Mouse (Mus musculus): ENCODE data around the gene Prmt3. TPM values are rescaled to one million over a fixed set of nuclear protein-coding genes. Genes with fewer than 3 reads are reported as not detected.

The Prmt3 gene
- polyA plus RNA-seq, 1 experiment, result 13.1 TPM

DNA sequence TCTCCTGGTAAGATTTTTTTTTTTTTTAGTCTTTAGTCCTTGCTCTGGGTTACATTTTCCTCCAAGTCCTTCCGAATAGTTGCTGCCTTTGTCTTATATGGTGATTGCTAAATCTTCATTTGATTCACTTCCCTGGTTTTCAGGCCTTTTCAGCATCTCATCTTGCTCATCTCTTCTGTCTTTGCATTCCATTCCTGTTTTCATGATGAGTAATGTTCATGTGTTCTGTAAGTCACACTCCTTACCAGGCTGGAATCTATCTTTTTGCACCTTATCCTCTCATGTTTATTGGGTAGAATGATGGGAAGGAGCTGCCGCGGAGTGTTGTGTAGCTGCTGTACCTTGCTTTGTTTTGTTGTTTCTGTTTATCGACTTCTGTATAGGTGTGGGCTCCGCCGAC lies 31.0 kb downstream of the Prmt3 start:
- Histone ChIP-seq H3K4me3 (replicated peaks; ENCODE audit: extremely low read depth, low read depth, low read length) (no peak overlapping the region), H3K4me1 (ENCODE audit: control insufficient read depth, insufficient read depth, low read length) (no peaks in the 10 kb centered on the region)
- TF ChIP-seq CTCF (IDR thresholded peaks at IDR 0.05; ENCODE audit: insufficient read depth, low read length), result no peak
- TF ChIP-seq POLR2A (IDR thresholded peaks at IDR 0.05; ENCODE audit: borderline replicate concordance, extremely low read depth, low read depth, low read length), result no peak
- no peak for DNase-seq
- WGBS, result 85% methylated on average over 6 of the region's 6 CpGs

DNA sequence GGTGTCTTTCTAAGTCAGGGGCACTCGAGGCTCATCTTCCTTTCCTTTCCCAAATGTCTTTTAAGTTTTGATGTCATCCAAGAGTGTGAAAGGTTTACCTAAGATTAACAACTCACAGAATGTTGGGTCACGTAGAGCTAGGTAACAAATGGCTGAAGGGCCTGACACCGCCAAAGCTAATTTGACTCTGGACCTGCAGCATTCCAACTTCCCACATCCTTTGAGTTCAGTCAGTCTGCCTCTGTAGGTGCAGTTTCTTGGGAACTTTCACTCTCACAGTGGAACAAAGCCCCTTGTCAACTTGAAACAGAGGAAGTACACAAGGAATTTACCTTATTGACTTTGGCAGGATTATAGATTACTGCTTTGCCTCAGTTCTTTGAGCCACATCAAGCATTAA lies 31.4 kb downstream of the Prmt3 start:
- Histone ChIP-seq H3K4me3 (replicated peaks; ENCODE audit: extremely low read depth, low read depth, low read length) (no peak overlapping the region), H3K4me1 (ENCODE audit: control insufficient read depth, insufficient read depth, low read length) (no peaks in the 10 kb centered on the region)
- TF ChIP-seq CTCF (IDR thresholded peaks at IDR 0.05; ENCODE audit: insufficient read depth, low read length), result no peak
- no peak for TF ChIP-seq POLR2A (IDR thresholded peaks at IDR 0.05; ENCODE audit: borderline replicate concordance, extremely low read depth, low read depth, low read length)
- WGBS, result 67% methylated on average over 3 of the region's 3 CpGs
- DNase-seq, result no peak

GRCm38 (mm10) chr7:49811346-49811745 lies 33.2 kb downstream of the Prmt3 start:
- WGBS, result 58% methylated on average over 4 of the region's 4 CpGs
- Histone ChIP-seq H3K4me3 (replicated peaks; ENCODE audit: extremely low read depth, low read depth, low read length) (no peak overlapping the region), H3K4me1 (ENCODE audit: control insufficient read depth, insufficient read depth, low read length) (no peaks in the 10 kb centered on the region)
- TF ChIP-seq CTCF (IDR thresholded peaks at IDR 0.05; ENCODE audit: insufficient read depth, low read length), result no peak
- TF ChIP-seq POLR2A (IDR thresholded peaks at IDR 0.05; ENCODE audit: borderline replicate concordance, extremely low read depth, low read depth, low read length), result no peak
- DNase-seq, result no peak

GRCm38 (mm10) chr7:49819393-49819792 lies 41.2 kb downstream of the Prmt3 start:
- Histone ChIP-seq H3K4me1 (ENCODE audit: control insufficient read depth, insufficient read depth, low read length) (no peaks in the 10 kb centered on the region), H3K4me3 (replicated peaks; ENCODE audit: extremely low read depth, low read depth, low read length) (no peak overlapping the region)
- TF ChIP-seq CTCF (IDR thresholded peaks at IDR 0.05; ENCODE audit: insufficient read depth, low read length) (no peak), POLR2A (IDR thresholded peaks at IDR 0.05; ENCODE audit: borderline replicate concordance, extremely low read depth, low read depth, low read length) (no peak)
- DNase-seq, result no peak
- 71% methylated on average over 4 of the region's 4 CpGs for WGBS

DNA sequence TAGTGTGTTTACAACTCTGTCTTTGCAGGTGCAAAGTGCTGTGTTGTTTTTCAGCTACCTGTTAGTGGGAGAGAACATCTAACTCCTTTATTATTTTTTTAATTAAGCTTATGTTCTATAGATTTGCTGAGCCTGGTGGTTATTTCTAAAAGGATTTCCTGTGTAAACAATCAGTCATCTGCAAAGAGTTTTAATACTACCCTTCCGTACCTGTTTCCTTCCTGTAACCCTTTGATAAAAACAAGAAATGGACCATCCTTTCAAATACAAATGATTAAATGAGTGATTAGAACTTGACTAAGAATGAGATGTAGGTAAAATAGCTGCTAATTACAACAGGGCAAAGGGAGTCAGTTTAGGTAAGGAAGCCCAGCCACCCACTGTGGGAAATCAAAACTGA lies 43.2 kb downstream of the Prmt3 start:
- 60% methylated on average over 1 of the region's 1 CpGs for WGBS
- TF ChIP-seq POLR2A (IDR thresholded peaks at IDR 0.05; ENCODE audit: borderline replicate concordance, extremely low read depth, low read depth, low read length) (no peak), CTCF (IDR thresholded peaks at IDR 0.05; ENCODE audit: insufficient read depth, low read length) (no peak)
- H3K4me1 ChIP-seq (ENCODE audit: control insufficient read depth, insufficient read depth, low read length), result no peaks in the 10 kb centered on the region
- no peak for DNase-seq
- no peak overlapping the region for H3K4me3 ChIP-seq (replicated peaks; ENCODE audit: extremely low read depth, low read depth, low read length)

GRCm38 (mm10) chr7:49822028-49822427 lies 43.9 kb downstream of the Prmt3 start:
- no peak for TF ChIP-seq CTCF (IDR thresholded peaks at IDR 0.05; ENCODE audit: insufficient read depth, low read length)
- TF ChIP-seq POLR2A (IDR thresholded peaks at IDR 0.05; ENCODE audit: borderline replicate concordance, extremely low read depth, low read depth, low read length), result no peak
- DNase-seq, result no peak
- no peak overlapping the region for H3K4me3 ChIP-seq (replicated peaks; ENCODE audit: extremely low read depth, low read depth, low read length)
- WGBS, result 63% methylated on average over 2 of the region's 2 CpGs
- H3K4me1 ChIP-seq (ENCODE audit: control insufficient read depth, insufficient read depth, low read length), result no peaks in the 10 kb centered on the region

- DNase-seq, result no peak
- no peaks in the 10 kb centered on the region for H3K4me1 ChIP-seq (ENCODE audit: control insufficient read depth, insufficient read depth, low read length)
- TF ChIP-seq POLR2A (IDR thresholded peaks at IDR 0.05; ENCODE audit: borderline replicate concordance, extremely low read depth, low read depth, low read length) (no peak), CTCF (IDR thresholded peaks at IDR 0.05; ENCODE audit: insufficient read depth, low read length) (no peak)
- no peak overlapping the region for H3K4me3 ChIP-seq (replicated peaks; ENCODE audit: extremely low read depth, low read depth, low read length)
- 90% methylated on average over 4 of the region's 4 CpGs for WGBS
Measured at GRCm38 (mm10) chr7:49823595-49823994, 45.4 kb downstream of the Prmt3 start.

GRCm38 (mm10) chr7:49824043-49824442 lies 45.9 kb downstream of the Prmt3 start:
- Histone ChIP-seq H3K4me3 (replicated peaks; ENCODE audit: extremely low read depth, low read depth, low read length) (no peak overlapping the region), H3K4me1 (ENCODE audit: control insufficient read depth, insufficient read depth, low read length) (no peaks in the 10 kb centered on the region)
- WGBS, result 94% methylated on average over 6 of the region's 6 CpGs
- TF ChIP-seq CTCF (IDR thresholded peaks at IDR 0.05; ENCODE audit: insufficient read depth, low read length) (no peak), POLR2A (IDR thresholded peaks at IDR 0.05; ENCODE audit: borderline replicate concordance, extremely low read depth, low read depth, low read length) (no peak)
- DNase-seq, result no peak

DNA sequence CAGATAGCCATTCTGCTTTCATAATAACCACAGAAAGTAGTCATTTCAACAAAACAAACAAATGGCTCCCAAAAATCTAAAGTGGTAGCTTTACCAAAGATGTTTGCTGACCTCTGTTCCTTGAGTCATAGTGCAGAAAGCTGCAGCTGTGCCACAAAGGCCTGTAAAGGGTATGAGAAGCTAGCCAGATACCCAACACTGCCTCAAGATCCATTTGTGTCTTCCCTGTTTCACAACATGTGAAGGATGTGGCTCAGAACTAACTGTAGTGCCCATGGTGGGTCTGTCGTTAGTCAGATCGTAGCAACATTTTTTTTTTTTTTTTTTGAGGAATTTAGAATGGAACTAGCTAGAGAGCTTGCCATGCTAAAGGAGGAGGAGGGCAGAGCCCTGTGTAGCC lies 46.4 kb downstream of the Prmt3 start:
- 80% methylated on average over 2 of the region's 2 CpGs for WGBS
- no peak for TF ChIP-seq CTCF (IDR thresholded peaks at IDR 0.05; ENCODE audit: insufficient read depth, low read length)
- no peak for TF ChIP-seq POLR2A (IDR thresholded peaks at IDR 0.05; ENCODE audit: borderline replicate concordance, extremely low read depth, low read depth, low read length)
- no peak for DNase-seq
- H3K4me3 ChIP-seq (replicated peaks; ENCODE audit: extremely low read depth, low read depth, low read length), result no peak overlapping the region
- no peaks in the 10 kb centered on the region for H3K4me1 ChIP-seq (ENCODE audit: control insufficient read depth, insufficient read depth, low read length)

GRCm38 (mm10) chr7:49825492-49825891 lies 47.3 kb downstream of the Prmt3 start:
- Histone ChIP-seq H3K4me3 (replicated peaks; ENCODE audit: extremely low read depth, low read depth, low read length) (no peak overlapping the region), H3K4me1 (ENCODE audit: control insufficient read depth, insufficient read depth, low read length) (no peaks in the 10 kb centered on the region)
- no peak for DNase-seq
- TF ChIP-seq CTCF (IDR thresholded peaks at IDR 0.05; ENCODE audit: insufficient read depth, low read length), result no peak
- 89% methylated on average over 3 of the region's 3 CpGs for WGBS

GRCm38 (mm10) chr7:49827920-49828319 lies 49.8 kb downstream of the Prmt3 start:
- no peaks in the 10 kb centered on the region for H3K4me1 ChIP-seq (ENCODE audit: control insufficient read depth, insufficient read depth, low read length)
- WGBS, result 86% methylated on average over 1 of the region's 1 CpGs
- no peak for DNase-seq
- TF ChIP-seq CTCF (IDR thresholded peaks at IDR 0.05; ENCODE audit: insufficient read depth, low read length), result no peak
- TF ChIP-seq POLR2A (IDR thresholded peaks at IDR 0.05; ENCODE audit: borderline replicate concordance, extremely low read depth, low read depth, low read length), result no peak
- H3K4me3 ChIP-seq (replicated peaks; ENCODE audit: extremely low read depth, low read depth, low read length), result no peak overlapping the region
